Mouse (Mus musculus): Measurements from ENCODE around the gene Clec16a.

Gene Clec16a

DNA sequence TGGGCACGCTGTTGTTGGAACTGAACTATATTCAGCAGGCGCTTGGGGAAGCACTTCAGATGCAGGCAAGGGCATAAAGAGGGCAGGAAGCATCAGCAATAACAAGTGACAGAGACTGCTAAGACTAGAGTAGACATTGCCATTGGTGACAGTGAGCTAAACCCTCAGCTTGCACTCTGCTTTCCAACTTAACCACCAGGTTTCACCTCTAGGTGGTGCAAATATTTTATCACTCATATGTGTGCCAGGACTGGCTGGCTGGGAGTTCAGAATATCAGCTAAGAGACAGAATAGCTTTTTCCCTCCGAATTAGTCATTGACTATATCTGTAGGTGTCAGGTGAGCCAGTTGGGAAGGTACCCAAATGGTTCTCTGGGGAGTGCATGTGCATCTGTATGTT, 41.4 kb downstream of the Clec16a start:
- no peak for DNase-seq

DNA sequence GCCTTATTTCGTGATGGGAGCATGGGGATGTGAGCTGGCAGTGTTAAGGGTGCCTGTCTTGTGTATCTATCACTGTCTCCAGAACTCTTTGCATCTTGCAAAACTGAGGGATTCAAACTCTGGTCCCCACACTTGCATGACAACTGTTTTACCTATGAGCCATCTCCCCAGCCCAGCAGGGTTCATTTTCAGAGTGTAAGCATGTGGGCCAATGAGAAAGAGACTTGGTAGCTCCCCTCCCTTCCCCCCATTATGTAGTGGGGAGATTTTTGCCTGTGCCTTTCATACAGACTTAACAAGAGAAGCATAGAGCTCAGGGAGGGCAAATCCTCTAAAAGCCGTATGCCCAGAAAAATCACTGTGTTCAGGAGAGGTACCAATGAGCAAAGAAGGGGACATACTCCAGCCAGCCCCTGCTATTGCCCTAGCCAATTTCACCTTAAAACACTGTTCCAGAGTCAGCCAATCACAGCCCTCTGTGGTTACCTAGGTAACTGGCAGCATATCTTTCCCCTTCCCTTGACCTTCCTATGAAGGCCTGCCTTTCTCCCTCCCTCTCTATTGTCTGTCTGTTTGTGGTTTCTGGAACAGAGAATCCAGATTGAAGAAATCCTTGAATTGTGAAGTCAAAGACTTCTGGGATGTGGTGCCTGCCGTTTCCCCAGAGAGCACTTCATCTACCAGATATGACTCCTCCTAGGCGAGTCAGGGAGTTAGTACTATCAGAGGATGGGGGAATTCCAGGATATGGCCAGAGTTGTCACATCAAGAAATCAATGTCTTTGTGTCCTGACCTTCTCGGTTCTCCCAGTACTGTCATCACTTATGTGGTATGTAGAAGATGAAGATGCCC, 55.0 kb downstream of the Clec16a start:
- no peak for DNase-seq

DNA sequence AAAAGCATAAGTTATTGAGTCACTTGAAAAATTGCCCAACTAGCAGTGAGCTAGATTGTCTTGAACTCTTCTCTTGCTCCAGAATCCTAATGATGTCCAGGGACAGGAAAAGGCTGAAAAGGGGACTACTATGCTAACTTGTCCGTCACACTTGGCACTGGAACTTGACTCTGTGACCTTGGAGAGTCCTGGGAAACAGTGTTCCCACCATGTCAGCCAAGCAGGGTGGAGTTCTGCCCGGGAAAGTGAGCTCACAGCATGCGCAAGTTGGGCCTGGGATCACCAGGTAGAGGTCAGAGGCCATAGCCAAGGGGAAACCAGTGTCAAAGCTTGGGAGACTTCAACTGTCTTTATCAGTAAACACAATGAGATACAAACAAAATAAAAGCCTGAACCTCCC, 62.7 kb downstream of the Clec16a start:
- DNase-seq = no peak

DNA sequence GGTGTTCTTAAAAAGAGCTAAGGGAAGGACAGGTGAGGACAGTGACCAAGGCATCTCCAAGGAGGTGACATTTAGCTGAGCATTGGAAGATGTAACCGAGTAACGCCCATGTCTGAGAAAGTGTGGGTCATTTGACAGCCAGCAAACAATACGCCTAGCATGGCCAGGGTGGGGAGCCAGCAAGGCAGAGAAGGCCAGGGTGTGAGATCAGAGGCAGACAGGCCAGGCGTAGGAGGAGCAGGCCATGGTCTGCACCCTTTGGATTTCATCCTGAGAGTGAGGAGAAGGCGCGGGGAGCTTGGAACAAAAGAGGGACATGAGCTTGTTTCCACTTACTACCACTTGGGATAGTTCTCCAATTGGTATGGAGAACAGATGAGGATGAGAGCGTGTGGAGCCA, 64.8 kb downstream of the Clec16a start:
- no peak for DNase-seq

DNA sequence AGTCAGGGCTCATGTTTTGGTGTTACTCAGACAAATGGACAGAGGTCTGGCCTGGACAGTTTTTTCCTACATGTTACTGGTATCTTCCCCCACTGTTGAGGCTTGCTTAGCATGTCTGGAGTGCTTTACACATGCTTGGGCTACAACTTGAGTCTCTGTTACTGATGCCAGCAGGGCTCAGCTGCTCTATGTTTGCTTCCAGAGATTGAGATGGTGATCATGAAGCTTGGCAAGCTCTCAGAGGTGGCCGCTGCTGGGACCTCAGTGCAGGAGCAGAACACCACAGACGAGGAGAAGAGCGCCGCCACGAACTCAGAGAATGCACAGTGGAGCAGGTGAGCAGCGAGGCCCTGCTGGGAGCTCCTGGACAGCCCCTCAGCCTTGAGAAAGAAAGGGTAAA, 65.7 kb downstream of the Clec16a start:
- no peak for DNase-seq

DNA sequence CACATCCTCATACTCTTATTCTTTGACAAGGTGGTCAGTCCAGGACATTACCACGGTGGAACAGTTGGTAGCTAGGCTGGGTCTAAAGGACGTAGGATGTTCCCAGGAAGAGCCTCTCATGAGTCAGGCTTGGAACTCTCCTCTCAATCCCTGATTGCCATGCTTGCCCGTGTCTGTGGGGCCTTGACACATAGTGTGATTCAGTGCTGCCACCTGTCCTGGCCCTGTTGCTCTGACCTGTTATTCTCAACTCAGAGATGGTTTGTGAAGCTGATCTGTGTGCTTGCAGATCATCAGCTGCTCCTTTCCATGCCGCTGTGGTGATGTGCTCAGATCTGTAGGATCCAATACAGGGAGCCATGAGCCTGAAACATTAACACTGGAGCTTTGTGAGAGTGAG, 66.2 kb downstream of the Clec16a start:
- no peak for DNase-seq

DNA sequence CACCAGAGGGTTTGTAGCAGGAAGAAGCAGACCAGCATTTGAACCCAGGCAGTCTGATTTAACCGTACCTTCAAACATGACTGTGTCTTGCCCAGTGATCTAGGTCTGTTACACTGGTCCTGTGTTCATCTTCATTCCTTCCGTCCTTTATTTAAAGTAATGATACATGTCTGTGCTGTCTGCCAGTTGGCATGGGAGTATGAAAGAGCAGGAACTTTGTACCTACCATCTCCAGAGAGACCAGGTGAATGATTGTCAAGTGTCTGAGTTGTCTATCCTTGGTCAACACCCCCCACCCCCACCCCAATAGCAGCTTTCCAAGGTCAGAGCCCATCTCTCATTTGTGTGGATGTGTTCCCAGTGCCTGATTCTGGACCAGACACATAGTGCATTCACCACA, 68.9 kb downstream of the Clec16a start:
- DNase-seq = peak; percentile 11

DNA sequence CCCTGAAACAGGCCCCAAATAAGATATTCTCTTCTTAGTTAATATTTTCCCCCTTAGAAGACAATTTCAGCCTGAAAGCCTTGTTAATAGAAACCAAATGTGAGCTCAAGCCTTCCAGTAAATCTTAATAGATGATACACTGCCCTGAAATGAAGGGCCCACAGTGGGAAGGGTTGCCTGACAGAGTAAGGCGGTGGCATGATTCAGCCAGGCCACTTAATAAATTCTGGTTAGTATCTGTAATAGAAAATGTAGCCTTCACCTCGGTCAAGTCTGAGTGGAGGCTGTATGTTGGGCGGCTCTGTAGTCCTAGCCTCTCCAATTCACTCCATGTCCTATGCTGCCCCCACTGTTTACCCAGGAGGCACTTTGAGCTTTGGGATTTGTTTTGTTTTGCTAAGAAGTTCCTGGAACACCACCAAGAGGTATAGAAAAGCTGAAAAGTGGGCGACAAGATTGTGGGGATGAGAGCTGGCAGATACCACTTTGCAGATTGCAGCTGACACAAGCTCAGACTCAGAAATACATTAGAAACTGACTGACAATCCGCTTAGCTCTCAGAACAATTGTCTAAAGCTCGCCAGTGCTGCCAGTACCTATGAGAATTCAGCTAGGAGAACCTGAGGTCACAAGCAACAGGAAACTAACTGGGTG, 75.9 kb downstream of the Clec16a start:
- no peak for DNase-seq

DNA sequence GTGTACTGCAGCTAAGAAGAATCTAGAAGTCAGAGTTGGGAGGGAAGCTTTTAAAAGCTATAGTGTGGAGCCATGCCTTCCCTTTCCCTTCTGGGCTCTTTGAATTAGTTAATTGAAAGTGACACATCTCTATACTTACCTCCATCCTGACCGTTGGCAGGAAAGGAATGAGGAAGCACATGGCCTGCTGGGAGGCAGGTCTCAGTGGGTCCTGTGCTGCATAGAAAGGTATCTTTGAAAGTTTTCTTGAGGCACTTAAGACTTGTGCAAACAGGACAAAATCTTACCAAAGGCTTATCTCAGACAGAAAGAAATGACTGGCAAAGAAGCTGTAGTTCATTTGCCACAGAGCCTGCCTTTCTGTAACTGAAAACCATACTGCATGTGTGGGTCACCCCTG, 76.6 kb downstream of the Clec16a start:
- DNase-seq = no peak

DNA sequence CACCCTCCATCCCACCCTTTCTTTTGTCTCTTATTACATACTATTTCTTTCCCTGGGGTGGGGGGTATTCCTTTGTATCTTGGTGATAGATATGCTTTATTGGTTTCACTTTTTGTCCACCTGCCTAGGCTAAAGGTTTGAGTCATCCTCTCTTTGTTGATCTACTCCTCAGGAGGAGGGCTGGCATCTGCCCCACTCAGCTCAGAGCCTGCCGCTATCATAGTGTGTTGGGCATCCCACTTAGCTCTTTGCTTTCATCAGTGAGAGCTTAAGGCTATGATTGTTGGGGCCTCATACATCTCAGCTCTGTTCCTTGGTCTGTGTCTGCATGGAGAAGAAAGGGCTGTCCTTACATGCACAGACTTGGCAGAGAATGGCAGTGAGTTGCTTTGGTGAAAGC, 81.0 kb downstream of the Clec16a start:
- no peak for DNase-seq

DNA sequence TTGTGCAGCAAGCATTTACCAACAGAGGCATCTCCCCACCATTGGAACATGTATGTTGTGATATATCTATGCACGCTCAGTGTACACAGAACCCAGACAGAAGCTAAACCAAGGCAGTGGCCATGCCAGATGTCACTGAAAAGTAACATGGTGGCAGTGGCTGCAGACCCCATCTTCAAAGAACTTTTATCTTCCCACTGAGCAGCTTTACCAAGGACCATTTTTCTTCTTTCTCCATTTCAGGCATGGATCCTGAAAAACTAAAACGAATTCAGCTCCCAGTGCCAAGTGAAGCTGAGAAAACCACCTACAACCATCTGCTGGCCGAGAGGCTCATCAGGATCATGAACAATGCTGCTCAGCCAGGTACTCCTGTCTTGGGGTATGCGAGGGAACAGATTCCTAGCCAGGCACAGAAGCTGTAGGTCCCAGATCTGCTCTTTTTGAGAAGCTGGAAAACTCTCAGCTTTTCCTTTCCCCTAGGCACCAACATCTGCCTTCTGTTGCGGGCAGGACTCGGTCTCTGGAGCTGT, 82.1 kb downstream of the Clec16a start:
- DNase-seq = no peak

DNA sequence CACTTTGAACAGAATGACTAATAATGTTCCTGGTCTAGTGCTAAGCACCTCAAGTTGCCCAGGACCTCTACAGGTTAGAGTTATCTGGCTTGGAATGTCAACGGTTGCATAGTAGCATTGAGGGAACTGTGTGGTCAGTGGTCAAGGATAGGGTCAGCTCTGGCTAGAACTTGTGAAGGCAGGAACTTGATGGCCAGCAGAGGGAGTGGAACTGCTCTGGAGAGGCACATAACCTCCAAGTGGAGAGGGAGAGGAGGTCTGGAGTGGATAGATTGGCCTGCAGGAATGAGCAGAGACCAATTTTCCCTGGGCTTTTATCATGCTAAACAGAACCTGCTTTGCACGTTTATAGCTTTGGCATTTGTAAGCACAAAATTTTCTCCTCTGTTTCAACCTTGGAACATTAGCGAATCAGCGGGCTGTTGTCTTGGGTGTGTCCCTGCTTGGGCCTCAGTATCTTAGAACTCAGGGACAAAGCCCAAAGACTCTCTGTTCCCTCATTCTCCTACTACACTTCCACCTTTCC, 83.0 kb downstream of the Clec16a start:
- DNase-seq = no peak

DNA sequence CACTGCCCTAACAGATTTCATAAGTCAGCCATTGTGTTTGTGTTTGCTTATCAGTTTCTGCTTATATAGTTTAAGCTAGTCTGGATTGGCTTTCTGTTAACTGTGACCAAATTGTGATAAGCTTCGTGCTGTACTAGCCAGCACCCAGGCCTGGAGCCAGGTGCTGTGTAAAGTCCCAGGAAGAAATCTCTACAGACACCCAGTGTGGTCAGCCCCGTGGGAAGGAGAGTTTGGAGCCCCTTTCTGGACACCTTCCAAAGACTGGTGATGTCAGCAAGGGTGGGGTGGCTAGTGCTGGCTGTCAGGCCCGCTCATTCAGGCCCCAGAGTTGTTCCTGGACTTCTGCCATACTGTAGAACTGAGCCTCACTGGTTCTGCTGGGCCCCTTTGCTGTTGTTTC, 83.8 kb downstream of the Clec16a start:
- no peak for DNase-seq

DNA sequence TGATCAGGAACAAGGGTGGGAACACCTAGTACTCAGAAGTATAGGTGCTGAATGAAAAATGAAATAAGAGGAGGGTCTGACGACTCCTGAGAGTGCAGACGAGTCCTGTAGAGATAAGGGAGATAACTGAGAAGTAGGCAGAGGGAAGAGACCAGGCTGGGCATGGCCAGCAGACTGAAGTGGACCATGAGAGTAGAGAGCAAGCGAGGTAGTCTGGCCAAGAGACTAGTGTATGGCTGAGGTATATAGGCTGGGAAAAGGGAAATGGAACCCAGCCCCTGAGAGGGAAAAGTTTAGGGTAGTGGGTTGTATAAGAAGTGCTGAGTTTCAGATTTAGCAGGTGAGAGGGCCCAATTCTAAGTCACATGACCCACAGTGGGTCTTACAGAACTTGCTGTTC, 84.2 kb downstream of the Clec16a start:
- DNase-seq = no peak

DNA sequence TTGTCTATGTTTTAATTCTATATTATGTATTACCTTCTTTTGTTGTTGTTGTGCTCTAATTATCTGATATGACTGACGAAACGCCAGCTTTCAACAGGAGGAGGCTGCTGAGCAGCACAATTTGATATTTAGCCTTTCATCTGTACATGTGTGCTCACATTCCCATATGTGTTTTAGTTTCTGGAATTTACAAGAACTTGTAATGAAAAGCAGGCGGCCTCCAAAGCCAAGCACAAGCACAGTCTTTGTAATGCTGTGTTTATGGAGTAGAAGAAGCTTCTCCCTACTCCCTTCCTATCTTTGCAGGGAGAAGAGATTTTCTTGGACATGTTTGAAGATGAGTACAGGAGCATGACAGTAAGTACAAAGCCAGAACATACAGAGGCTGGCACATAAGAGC, 89.8 kb downstream of the Clec16a start:
- no peak for DNase-seq

DNA sequence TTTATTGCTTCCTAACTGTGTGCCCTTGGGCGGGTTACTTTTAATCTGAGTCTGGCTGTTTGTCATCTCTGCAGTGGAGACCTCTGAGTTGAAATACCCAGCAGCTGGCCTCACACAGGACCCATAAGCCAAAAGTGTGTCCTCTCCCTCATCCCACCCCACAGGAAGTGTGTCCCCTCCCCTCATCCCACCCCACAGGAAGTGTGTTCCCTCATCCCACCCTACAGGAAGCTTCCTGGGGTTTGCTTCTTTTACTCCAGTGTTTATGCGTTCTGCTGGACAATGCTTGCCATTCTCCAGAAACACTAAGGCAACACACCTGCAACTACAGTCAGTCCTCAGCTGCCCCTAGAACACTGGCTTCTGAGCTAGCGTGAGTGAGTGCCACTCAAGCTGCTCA, 92.8 kb downstream of the Clec16a start:
- no peak for DNase-seq

DNA sequence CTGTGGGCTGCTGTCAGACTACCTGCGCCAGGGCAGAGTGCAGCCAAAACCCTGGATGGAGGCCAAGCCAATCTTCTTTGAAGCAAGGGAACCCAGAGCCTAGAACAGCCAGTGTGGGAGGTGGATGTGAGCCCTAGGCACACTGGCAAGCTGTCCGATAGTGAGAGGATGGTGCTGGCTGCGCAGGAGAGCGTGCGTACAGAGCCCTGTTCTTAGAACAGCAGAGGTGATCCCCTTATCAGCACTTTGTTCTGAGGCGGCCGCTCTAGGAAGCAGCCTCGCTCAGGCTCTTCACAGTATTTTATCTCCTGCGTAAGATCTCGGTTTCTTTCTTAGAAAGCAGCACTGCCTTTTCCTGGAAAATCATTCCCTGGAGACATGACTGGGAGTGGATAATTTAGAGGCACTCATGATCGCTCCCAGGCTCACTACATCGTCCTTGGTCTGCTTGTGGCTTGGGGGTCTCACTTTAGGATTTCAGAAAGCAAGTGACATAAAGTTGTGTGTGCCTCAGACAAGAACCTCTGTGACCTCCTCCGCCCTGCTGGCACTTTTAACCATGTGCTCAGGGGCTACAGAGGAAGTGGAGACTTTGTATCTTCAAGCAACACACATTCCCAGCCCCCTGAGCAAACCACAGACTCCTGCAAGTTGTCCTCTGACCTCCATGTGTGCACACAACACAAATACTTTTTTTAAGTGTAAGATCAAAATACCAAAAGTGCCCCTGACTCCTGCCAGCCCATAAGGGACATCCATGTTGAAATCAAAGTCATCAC, 94.2 kb downstream of the Clec16a start:
- peak; percentile 45 for DNase-seq

DNA sequence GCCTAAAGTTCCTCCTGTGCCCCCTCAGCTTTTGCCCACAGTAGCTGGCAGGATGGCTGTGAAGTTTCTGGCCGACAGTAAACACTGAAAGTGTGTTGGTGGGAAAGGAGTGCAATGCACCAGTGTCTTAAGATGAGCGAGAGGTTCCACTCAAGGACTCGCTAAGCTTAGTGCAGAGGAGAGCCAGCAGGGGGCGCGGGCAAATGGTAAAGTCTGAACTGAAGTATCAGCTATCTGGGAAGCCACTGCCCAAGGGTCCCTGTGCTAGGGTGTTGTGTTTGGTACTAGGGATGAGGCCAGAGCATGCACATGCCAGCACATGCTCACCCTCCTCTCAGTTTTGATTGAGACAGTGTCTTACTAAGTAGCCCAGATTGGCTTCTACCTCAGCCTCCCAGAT, 94.9 kb downstream of the Clec16a start:
- DNase-seq = peak; percentile 81

DNA sequence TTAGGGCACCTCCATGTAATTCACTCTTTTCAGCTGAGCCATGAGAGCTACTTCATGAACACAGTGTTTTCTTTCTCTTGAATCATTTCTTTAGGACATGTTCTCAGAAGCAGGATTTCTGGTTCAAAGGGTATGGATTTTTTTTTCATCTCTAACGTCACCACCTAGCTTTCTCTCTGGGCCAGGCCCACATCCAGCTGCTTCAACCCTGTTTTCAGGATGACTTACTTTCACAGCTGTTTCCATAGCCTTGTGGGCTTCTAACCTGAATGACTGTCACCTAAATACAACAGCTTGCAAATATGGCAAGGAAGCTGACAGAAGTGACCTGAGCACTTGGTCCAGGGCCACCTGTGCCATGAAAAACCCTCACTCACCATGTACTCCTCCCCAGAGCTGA, 96.0 kb downstream of the Clec16a start:
- DNase-seq = no peak

DNA sequence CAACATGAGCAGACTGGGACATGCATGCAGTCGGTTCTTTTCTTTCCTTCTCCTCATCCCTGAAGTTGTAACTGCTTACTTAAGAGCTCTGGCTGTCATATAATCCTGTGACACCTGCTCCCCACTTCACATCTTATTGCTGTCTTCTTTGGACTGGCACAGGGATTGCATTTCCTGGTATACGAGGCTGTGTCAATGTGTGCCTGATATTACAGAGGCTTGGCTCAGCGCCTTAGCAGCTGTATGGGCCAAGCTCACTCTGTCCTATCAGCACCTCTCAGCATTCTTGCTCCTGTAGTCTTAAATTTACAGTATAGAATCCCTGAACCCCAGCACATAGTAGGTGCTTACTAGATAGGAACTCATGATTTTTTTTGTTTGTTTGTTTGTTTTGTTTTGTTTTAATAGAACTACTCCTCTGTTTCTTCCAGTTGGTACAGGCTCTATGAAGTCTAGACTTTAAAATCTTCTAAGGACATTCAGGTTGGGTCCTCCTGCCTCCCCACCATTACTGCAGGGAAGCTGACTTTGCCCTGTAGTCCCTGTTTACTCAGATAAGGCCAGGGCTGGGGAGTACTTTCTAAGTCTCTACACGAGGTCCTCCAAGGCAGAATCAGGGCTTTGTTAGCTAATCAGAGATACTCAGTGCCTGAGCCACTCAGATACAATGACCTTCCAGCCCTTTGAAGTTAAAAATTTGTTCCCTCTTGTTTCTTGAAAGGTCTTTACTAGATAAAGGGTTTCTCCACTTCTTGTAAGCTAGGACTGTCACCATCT, 97.9 kb downstream of the Clec16a start:
- DNase-seq = no peak

DNA sequence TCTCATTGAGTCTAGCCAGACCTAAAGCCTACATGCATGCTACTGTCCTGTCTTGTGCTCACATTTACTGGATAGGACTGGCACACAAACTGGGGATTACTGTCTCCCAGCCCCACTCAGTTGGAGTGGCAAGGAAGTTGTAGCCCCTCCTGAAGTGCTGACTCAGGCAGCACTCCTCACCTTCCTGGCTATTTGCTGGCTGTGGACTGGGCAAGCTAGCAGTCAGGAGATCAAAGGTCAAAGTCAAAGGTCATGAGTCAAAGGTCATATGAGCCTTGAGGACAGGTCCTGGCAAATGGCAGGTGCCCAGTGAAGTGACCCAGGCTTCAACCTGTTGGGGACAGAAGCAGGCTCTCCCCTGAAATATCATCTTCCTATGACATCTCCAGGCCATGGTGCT, 99.1 kb downstream of the Clec16a start:
- no peak for DNase-seq

DNA sequence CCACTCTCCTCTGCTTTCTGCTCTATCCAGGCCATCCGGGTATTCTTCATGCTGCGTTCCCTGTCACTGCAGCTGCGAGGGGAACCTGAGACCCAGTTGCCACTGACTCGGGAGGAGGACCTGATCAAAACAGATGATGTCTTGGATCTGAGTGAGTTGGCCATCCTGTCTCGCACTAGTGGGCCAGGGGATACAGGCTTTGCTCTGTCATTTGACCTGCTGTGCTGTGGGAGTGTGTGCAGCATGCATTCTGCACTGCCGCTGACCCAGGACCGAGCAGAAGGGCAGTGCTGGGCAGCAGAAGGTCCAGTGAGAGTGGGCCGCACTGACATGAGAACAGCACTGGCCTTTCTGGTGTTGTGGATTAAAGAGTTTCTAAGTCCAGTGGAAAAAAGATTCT, 99.6 kb downstream of the Clec16a start:
- no peak for DNase-seq

DNA sequence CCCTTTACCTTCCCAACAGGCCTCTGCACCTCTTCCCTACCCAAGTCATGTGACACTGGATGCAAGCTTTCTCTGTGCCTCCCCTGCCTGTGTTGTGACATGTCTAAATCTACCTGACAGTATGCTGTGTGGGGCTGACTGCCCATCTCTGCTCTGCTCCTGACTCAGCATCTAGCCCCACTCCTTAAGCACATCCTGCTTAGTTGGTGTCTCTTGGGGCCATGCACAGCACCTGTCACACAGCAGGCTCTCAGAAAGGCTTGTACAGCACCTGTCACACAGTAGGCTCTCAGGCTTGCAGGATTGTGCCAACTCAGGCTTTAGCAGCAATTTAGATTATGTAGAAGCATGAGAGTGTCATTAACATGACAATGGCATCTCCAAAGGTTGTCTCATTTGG, 106.7 kb downstream of the Clec16a start:
- DNase-seq = no peak
